Mouse (Mus musculus) brain, embryonic 14.5 days (tissue): ENCODE results near the gene Capn5. TPM values are rescaled to one million over a fixed set of nuclear protein-coding genes. Genes with fewer than 3 reads are reported as not detected.

Experiments used
- DNase-seq: peaks from one replicate; pipeline ENCODE4 v3.0.0-alpha.2; 2011; ENCODE audit warnings: low read depth
- CTCF ChIP-seq: fragments of 200-500 bp; IDR thresholded peaks from 2 replicates; pipeline ENCODE4 v1.5.1; 2012; ENCODE audit warnings: inconsistent platforms, mild to moderate bottlenecking, moderate library complexity, borderline replicate concordance; ENCODE audit not compliant: insufficient read depth, insufficient read length; ENCODE audit errors: extremely low read depth
- POLR2A ChIP-seq: fragments of 200-500 bp; IDR thresholded peaks from 2 replicates; pipeline ENCODE4 v1.6.1; 2012; ENCODE audit warnings: mild to moderate bottlenecking, inconsistent platforms, borderline replicate concordance; ENCODE audit not compliant: poor library complexity, insufficient read depth, insufficient read length, severe bottlenecking; ENCODE audit errors: extremely low read depth
- polyA plus RNA-seq: library from polyadenylated mRNA; depleted of rRNA; stranded (reverse); fragments of >200 nt; gene quantifications from 2 replicates; pipeline ENCODE4 v1.2.3, GENCODE M21; 2012

The Capn5 gene
- polyA plus RNA-seq, 1 experiment, result 25.7 TPM

- no peak for TF ChIP-seq CTCF
- no peak for TF ChIP-seq POLR2A
- no peak for DNase-seq
Observed at GRCm38 (mm10) chr7:98173408-98173807, 4.7 kb downstream of the Capn5 start.

DNA sequence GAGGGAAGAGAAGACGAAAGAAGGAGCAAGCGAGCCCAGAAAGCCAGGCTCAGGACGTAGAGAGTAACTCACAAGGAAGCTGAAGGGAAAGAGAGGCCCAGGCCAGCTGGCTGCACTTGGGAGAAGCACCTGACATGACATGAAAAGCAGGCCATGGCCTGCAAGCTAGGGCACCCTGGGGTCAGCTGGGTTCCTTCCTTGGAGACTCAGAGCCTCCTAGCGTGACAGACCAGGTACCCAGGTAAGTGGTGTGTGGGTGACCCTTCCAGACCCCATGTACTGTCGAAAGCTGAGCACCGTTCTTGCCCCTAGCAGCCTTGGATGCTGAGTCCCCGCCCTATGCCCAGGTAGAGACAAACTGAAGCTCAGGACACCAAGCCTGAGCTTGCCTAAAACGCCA, 5.4 kb downstream of the Capn5 start:
- no peak for TF ChIP-seq CTCF
- TF ChIP-seq POLR2A, result no peak
- DNase-seq, result no peak

DNA sequence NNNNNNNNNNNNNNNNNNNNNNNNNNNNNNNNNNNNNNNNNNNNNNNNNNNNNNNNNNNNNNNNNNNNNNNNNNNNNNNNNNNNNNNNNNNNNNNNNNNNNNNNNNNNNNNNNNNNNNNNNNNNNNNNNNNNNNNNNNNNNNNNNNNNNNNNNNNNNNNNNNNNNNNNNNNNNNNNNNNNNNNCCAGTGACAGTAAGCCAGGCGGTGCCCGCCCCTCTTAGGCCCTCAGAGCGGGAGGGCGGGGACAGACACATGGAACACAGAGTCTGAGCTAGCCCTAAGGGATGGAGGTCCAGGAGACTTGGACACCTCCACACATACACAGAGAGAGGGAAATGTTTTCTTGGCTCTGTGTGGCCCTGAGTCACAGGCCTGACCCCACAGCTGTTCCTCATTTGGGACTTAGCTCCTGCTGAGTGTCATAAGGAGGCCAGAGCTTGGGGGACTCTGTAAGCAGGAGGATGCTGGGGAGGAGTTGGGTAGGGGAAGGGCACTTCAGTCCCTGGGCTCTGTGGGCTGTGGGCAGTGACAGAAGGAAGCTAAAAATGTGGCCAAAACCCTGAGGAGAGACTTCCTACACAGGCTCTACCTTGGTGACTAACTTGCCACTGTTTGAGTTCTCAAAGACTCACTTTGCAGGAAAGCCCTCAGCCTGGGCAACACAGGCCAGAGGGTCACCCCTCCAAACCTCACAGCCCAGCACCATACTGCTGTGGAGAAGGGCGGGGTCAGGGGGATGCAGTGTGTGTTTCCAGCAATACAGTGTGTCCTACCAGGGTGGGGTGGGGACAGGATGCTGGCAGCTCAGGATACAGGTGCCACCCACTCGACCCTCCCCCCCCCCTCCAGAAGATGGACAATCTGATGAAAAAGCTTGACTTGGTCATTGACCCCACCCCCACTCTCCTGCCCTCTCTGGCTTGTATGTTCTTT, 6.7 kb downstream of the Capn5 start:
- no peak for TF ChIP-seq POLR2A
- no peak for TF ChIP-seq CTCF
- no peak for DNase-seq

DNA sequence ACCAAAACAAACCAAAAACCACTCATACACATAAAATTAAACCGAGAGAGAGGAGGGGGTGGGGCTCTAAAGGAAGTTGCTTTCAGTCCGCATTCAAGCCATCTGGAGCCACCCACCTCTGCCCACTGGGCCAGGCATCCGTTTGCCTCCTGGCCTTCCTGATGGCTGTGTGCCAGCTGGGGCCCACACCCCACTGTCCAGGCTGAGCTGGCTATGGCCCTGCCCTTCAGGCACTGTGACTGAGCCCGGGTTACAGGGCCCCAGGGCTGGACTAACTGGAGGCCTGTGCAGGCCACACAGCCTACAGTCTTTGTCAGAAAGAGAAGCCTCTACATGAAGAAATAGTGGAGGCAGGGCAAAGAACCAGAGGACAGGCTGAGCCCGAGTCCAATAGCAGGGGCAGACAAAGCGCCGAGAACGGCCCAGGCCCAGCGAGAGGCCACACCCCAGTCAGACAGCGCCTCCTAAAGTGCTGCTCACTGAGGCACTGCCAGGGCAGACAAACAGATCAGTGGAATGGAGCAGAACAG, 13.0 kb downstream of the Capn5 start:
- DNase-seq, result no peak
- TF ChIP-seq CTCF (no peak), POLR2A (no peak)

DNA sequence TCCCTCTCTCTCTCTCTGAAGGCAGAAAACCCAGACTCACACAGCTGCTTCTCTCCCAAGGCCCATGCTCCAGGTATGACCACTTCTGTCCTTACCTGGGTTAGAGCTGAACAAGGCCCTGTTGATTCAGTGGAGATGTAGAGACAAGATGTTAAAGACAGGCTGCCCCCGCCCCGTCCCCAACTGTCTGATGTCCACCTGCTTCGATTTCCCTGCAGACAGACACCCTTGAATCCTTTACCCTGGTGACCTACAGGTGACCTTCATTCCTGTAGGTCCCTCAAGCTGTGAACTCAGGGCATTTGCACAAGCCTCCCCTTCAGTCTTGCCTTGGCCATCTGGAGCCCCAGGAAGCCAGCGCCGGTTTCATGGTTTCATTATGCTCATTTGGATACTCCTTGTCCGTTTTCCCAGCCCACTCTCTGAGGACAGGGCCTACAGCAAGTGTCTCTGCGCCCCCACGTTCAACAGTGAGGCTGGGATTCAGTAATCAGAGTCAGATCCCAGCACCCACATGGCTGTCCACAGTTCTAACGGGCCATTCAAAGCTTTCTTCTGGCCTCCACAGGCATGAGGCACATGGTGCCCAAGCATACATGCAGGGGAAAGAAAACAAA, 13.6 kb downstream of the Capn5 start:
- DNase-seq, result no peak
- TF ChIP-seq CTCF, result no peak
- no peak for TF ChIP-seq POLR2A

DNA sequence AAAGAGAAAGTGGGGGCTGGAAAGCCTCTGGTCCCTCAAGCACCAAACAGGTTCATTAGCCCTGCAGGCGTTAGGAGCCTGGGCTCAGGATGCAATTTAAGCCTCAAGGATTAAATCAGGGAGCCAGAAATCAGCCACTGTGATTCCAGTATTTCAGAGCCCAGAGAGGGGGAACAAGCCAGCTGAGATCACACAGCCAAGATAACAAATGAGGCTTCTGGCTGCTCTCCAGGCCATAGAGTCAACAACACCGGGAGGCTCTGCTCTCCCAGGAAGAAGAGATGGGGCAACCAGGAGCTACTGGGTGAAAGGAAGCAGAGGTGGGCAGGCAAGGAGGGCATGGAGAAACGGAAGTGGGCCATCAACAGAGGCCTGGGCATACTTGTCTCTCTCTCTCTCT, 14.4 kb downstream of the Capn5 start:
- no peak for TF ChIP-seq CTCF
- TF ChIP-seq POLR2A, result no peak
- DNase-seq, result no peak

DNA sequence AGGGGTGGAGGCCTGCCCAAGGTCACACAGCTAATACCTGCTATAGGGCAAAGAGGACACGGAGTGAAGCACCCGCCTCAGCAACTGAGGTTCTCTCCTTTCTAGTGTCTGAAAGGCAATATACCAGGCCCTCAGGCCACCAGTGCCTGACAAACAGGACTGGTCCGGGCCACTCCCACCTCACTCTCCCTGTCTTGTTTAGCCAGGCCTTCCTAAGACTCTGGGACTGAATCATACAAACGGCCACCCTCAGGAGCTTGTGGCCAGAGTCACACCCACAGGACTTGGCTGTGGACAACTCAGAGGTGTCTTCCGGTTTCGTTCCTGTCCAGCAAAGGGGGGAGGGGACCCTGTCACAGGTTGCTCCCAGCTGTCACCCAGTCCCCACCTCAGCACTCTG, 15.8 kb downstream of the Capn5 start:
- no peak for DNase-seq
- TF ChIP-seq POLR2A (no peak), CTCF (no peak)

DNA sequence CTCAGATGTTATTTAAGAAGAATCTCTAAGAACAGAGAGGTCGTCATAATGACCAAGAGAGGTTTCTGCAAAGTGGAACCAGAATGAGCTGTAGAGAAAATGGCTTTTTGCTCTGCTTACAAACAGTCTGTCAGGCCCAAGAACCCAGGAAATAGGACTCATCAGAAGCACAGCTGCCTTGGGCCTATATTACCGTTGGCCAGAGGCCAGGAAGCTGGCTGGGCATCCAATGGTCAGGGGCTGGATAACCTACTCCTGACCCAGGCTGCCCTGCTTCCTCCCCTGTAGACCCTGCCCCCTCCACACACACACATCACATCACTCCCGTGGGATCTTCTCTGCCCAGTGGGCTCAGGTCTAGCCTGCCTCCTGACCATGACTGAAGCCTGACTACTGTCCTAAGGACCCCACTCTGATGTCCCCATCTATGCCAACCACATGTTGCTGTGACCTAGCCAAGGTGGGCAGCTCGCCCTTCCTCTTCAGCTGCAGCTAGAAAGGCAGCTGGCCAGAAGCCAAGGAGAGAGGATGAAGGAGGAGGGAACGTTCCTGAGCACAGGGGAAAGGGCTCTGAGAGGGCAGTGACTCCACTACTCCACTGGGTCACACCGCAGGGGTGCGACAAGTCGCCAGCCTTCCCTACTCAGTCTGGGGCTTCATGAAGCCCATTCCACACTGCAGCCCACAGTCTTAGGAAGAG, 17.9 kb downstream of the Capn5 start:
- TF ChIP-seq CTCF (no peak), POLR2A (no peak)
- DNase-seq, result no peak

DNA sequence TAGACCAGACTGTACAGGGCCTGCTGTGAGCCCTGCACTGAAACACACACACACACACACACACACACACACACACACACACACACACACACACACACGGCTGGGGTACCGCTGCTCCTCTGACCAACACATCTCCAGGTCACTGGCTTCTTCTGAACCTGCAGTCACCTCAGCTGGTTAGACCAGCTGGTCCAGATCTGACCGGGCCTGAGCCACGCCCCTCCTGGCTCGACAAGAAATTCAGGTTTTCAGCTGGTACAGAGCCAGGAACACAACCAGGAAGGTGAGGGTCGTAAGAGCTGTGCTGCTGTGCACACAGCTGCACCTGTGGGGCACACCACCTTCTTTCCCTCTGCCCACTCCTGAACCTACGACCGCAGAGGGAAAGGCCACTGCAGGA, 19.6 kb downstream of the Capn5 start:
- TF ChIP-seq CTCF, result no peak
- no peak for TF ChIP-seq POLR2A
- DNase-seq, result no peak

DNA sequence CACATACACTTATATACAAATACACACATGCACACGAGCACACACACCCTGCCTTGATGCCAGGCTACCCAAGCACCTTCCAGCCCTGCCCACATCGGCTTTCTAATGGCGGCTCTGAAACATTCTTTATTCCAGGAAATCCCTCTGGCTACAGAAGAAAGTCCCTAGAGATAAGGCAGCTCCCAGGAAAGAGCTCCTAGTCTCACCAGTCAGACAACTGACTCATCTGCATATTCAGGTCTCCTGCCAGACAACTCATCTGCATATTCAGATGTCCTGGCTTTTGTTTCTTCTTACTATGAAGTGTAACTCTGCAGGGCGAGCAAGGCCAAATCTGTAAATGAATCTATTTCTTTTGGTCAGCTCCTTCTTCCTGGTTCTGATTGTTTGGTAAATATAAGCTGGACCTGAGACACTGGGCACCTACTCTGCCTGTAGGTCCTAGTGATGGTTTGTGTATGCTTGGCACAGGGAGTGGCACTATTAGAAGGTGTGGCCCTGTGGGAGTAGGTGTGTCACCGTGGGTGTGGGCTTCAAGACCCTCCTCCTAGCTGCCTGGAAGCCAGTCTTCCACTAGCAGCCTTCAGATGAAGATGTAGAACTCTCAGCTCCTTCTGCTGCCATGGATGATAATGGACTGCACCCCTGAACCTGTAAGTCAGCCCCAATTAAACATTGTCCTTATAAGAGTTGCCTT, 20.3 kb downstream of the Capn5 start:
- no peak for DNase-seq
- TF ChIP-seq POLR2A (no peak), CTCF (no peak)

DNA sequence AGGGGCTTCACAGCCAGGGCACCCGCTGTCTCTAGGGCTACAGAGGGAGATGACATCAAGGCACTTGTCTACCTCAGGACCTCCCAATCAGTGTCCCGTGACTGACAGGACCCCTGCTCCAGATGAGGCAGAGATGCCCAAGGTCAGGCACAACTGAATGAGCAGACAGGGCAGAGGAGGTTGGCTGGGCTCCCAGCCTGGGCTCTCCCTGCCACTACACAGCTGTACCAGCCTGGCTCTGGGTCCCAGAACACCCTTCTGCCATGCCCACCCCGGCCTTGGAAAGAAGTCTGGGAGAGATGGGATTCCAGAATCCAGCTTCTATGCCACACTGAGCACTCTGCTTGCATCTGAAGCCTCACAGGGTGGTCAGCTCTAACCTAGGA, 21.8 kb downstream of the Capn5 start:
- TF ChIP-seq POLR2A (no peak), CTCF (no peak)
- DNase-seq, result no peak

- TF ChIP-seq CTCF (peak; percentile 92), POLR2A (no peak)
- DNase-seq, result peak; percentile 85
Observed at GRCm38 (mm10) chr7:98155546-98156279, 22.4 kb downstream of the Capn5 start.
